Mouse (Mus musculus) CH12.LX (cell line): ENCODE results near the gene Cacul1.

Source experiments
- CTCF ChIP-seq, 2 experiments: IDR thresholded peaks in 1 of 2; conservative IDR thresholded peaks in 1 of 2; 2 replicates each; pipeline ENCODE4 v1.5.1; 2011 to 2012; ENCODE audit warnings: low read depth in 2 of 2, low read length in 2 of 2, improper control_type of control experiment in 1 of 2, inconsistent platforms in 1 of 2, mild to moderate bottlenecking in 1 of 2, moderate library complexity in 1 of 2
- ELF1 ChIP-seq: IDR thresholded peaks from 2 replicates; pipeline ENCODE4 v1.6.1; 2014; ENCODE audit warnings: low read depth, mild to moderate bottlenecking, inconsistent platforms, low read length, improper control_type of control experiment
- EP300 ChIP-seq: IDR thresholded peaks from 2 replicates; pipeline ENCODE4 v1.6.1; 2011; ENCODE audit warnings: low read length, improper control_type of control experiment
- ETS1 ChIP-seq: conservative IDR thresholded peaks from 2 replicates; pipeline ENCODE4 v1.6.1; 2012; ENCODE audit warnings: low read depth, mild to moderate bottlenecking, inconsistent platforms, low read length, improper control_type of control experiment, moderate library complexity
- MAX ChIP-seq: IDR thresholded peaks from 2 replicates; pipeline ENCODE4 v1.6.1; 2011; ENCODE audit warnings: low read length, improper control_type of control experiment
- POLR2A ChIP-seq: IDR thresholded peaks from 2 replicates; pipeline ENCODE4 v1.6.1; 2011; ENCODE audit warnings: low read depth, mild to moderate bottlenecking, improper control_type of control experiment, low read length
- UBTF ChIP-seq: IDR thresholded peaks from 2 replicates; pipeline ENCODE4 v1.6.1; 2012; ENCODE audit warnings: low read depth, mild to moderate bottlenecking, inconsistent platforms, low read length, improper control_type of control experiment, moderate library complexity

GRCm38 (mm10) chr19:60497171-60497570 lies 83.7 kb downstream of the Cacul1 start:
- TF ChIP-seq ELF1 (no peak), POLR2A (no peak), ETS1 (no peak), UBTF (no peak), CTCF (conservative IDR thresholded peaks at IDR 0.05 in 1 of 2, IDR thresholded peaks at IDR 0.05 in 1 of 2; ENCODE audit: low read depth in 2 of 2, low read length in 2 of 2) (no peak), MAX (no peak), EP300 (no peak)
